Mouse (Mus musculus) olfactory bulb, adult 2 months (tissue): ENCODE data around the gene Arhgap4. TPM values are rescaled to one million over a fixed set of nuclear protein-coding genes. Genes with fewer than 3 reads are reported as not detected.

Source experiments
- H3K27ac ChIP-seq: fragments of 200-500 bp; 2 replicates; pipeline ENCODE4 v1.5.1; 2012; ENCODE audit warnings: low read depth, low read length; ENCODE audit not compliant: insufficient read depth
- H3K4me1 ChIP-seq: fragments of 200-500 bp; 2 replicates; pipeline ENCODE4 v1.6.1; 2012; ENCODE audit warnings: low read length; ENCODE audit not compliant: control insufficient read depth, insufficient read depth
- H3K4me3 ChIP-seq: fragments of 200-500 bp; 2 replicates; pipeline ENCODE4 v1.5.1; 2012; ENCODE audit warnings: mild to moderate bottlenecking, low read depth, low read length, moderate library complexity; ENCODE audit not compliant: insufficient read depth
- CTCF ChIP-seq: fragments of 200-500 bp; IDR thresholded peaks from 2 replicates; pipeline ENCODE4 v1.5.1; 2012; ENCODE audit warnings: low read depth, mild to moderate bottlenecking, low read length, moderate library complexity; ENCODE audit not compliant: insufficient read depth
- POLR2A ChIP-seq: fragments of 200-500 bp; IDR thresholded peaks from 2 replicates; pipeline ENCODE4 v1.6.1; 2012; ENCODE audit warnings: mild to moderate bottlenecking, low read depth, low read length, moderate library complexity; ENCODE audit not compliant: insufficient read depth
- WGBS: fragments of 180-500 bp; shearing (Covaris S2); methylation state at CpG from one replicate; pipeline ENCODE4 v1.1.7; 2018; 5-methylcytosine and 5-hydroxymethylcytosine counted together
- polyA plus RNA-seq: library from polyadenylated mRNA; stranded (reverse); fragments of >200 nt; gene quantifications from 2 replicates; pipeline ENCODE4 v1.2.4, GENCODE M21; 2012; ENCODE audit warnings: low replicate concordance; ENCODE audit not compliant: missing spikeins, insufficient read depth, insufficient read length

Arhgap4 gene
- polyA plus RNA-seq, 1 experiment, result not detected

DNA sequence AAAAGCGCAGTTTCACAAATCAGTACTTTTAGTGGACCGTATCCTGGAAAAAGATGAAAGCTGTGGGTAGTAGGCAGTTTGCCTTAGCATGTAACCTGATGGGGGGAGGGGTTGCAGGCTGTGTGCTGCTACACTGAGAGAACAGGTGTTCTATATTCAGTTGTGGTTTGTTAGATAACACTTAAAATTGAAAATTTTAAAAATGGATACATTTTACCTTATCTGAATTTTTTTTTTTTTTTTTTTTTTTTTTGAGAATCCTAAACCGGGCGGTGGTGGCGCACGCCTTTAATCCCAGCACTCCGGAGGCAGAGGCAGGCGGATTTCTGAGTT lies 846 bp upstream of the Arhgap4 start:
- 68% methylated on average over 8 of the region's 8 CpGs for WGBS
- H3K4me1 ChIP-seq, result no peaks in the 10 kb centered on the region
- TF ChIP-seq POLR2A, result no peak
- TF ChIP-seq CTCF, result no peak
- no peak overlapping the region for H3K27ac ChIP-seq
- peak overlapping the region; percentile 89 for H3K4me3 ChIP-seq

DNA sequence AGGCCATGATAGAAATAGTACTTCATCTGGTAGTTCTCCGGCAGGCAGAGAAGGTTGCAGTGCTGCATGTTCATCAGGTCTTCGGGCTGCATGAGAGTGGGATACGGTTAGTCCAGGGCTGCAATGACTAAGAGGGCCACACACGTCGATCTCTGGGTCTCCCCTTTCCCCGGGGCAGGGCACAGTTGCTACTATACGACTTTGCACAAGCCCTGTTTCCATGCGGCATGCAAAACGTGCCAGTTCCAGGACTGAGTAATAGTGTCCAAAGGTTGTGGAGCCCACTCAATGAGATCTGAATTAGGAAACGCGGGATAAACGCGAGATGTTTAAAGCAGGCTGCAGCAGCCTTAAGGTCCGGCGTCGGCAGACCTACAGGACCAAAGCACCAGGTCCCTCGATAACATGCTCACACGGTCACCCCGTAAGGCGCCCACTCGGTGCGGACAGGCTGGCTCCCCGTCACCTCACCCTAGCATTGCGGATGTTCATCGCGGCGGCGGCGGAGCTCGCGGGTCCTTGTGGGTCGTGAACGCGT lies 316 bp downstream of the Arhgap4 start:
- H3K4me1 ChIP-seq, result no peaks in the 10 kb centered on the region
- H3K4me3 ChIP-seq, result peak overlapping the region; percentile 89
- H3K27ac ChIP-seq, result peak overlapping the region; percentile 75
- TF ChIP-seq POLR2A (no peak), CTCF (no peak)
- WGBS, result 21% methylated on average over 34 of the region's 34 CpGs

DNA sequence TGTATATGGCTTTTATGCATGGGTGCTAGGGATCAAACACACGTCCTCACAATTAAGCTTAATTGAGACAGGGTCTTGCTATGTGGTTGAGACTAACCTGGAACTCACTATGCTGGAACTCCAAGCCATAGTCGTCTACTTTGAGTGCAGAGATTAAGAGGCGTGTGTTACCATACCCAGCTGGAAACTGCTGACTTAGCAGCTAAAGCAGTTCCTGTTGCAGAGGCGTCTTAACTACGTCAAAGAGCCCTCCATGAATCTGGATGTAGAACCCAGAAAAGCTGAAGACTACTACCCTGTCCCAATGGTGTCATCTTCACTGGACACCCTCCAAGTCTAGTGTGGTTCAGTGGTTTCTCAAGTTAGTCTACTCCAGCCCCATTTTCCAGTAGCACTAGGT lies 3.0 kb downstream of the Arhgap4 start:
- H3K4me3 ChIP-seq, result no peak overlapping the region
- no peaks in the 10 kb centered on the region for H3K4me1 ChIP-seq
- 82% methylated on average over 5 of the region's 5 CpGs for whole genome bisulfite sequencing
- TF ChIP-seq POLR2A (no peak), CTCF (no peak)
- H3K27ac ChIP-seq, result no peak overlapping the region

DNA sequence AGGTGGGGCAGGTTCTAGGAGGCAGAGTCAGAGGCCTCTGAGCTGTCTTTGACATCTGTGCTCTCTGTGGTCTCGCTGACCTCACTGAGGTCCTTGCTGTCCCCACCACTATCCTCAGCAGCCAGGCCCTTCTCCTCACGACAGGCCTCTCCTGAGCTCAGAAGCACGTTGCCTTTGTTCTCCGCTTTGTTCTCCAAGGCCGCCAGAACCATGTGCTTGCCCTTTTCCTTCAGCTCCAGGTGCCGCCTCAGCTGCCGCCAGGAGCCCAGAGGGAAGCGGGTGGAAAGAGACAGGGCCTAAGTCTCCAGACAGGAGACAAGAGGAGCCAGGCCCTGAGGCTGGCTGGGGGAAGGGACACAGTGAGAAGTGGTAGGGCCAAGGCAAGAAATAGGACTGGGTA lies 4.7 kb downstream of the Arhgap4 start:
- Histone ChIP-seq H3K4me1 (no peaks in the 10 kb centered on the region), H3K27ac (no peak overlapping the region), H3K4me3 (no peak overlapping the region)
- TF ChIP-seq CTCF, result no peak
- no peak for TF ChIP-seq POLR2A
- WGBS, result 72% methylated on average over 8 of the region's 8 CpGs

DNA sequence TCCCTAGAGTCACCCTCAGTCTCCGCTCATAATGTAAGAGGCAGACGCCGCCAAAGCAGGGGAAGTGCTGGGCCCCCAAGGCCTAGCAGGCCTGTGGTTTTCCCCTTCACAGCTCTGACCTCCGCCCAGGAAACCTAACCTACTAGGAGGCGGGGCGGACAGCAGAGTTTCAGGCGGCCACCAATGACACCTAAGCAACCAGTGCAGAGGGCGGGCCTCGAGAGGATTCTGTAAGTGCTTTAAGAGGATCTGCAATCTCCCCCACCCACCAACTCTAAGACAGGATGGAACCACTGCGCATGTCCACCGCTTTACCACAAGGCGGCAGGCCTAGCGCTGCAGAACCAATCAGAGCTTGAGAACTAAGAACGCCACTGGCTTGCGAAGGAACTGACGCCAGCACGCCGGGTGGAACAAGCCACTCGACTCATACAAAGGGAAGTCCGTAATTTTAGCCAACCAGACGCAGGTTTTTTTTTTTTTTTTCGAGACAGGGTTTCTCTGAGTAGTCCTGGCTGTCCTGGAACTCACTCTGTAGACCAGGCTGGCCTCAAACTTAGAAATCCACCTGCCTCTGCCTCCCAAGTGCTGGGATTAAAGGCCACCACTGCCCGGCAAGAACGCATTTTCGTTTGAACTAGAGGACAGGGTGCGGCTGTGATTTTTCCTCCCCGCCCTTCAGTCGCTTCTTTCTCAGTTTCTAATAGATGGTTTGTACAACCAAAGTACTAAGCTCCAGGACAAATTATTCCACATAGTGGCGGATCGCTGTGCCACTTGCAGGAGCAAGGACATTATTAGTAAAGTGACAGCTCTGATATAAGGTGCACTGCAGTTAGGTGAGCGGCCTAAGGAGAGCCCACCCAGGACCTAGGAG lies 6.6 kb downstream of the Arhgap4 start:
- Histone ChIP-seq H3K4me3 (peak overlapping the region; percentile 46), H3K4me1 (peaks cover 5% of the 10 kb centered on the region; the same call in 1 of the 2 replicates), H3K27ac (peak overlapping the region; percentile 85)
- 21% methylated on average over 31 of the region's 31 CpGs for WGBS
- TF ChIP-seq POLR2A (0 out of 2 replicates have a peak, but pooled peaks have one; percentile 21), CTCF (no peak)

DNA sequence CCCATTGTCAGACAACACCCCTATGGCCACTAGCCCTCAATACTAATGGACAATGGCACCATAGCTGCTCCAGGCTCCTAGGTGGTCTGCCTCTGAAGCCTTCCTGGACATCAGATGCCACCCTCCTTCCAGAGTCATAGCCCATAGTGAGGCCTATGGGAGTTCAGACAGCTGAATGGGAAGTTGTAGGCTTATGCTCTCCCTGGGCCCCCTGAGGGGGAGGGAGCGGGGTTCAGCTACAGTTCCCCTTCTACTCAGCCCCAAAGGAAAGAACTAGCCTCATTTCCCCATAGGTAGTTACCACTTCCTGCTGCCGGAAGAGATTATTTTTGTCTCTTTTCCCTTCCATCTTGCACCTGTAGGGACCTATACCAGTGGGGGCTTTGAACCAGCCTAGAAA lies 10.1 kb downstream of the Arhgap4 start:
- Histone ChIP-seq H3K27ac (no peak overlapping the region), H3K4me1 (peaks cover 5% of the 10 kb centered on the region; the same call in 1 of the 2 replicates), H3K4me3 (no peak overlapping the region)
- 68% methylated on average over 2 of the region's 2 CpGs for WGBS
- TF ChIP-seq CTCF (no peak), POLR2A (no peak)

DNA sequence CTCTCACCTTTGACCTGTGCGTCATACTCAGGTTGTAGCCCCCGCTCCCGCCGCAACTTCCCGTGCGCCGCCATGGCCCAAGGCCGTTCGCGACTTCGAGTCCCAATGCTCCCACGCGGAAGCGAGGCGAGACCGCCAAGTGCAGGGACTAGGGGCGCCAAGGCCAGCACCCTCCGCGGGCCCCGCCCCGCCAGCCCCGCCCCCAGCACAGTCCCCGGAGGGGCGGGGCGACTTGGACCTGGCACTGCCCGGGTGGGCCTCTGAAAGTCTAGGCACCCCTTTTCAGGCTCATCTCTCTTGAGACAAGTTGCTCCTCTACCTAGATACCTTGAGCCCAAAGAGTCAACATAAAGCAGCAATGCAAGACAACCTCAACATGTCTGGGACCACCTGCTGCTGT lies 10.5 kb downstream of the Arhgap4 start:
- Histone ChIP-seq H3K4me3 (peak overlapping the region; percentile 16; the same call in 1 of the 2 replicates), H3K27ac (no peak overlapping the region), H3K4me1 (peaks cover 5% of the 10 kb centered on the region; the same call in 1 of the 2 replicates)
- WGBS, result 15% methylated on average over 26 of the region's 26 CpGs
- no peak for TF ChIP-seq CTCF
- TF ChIP-seq POLR2A, result no peak

DNA sequence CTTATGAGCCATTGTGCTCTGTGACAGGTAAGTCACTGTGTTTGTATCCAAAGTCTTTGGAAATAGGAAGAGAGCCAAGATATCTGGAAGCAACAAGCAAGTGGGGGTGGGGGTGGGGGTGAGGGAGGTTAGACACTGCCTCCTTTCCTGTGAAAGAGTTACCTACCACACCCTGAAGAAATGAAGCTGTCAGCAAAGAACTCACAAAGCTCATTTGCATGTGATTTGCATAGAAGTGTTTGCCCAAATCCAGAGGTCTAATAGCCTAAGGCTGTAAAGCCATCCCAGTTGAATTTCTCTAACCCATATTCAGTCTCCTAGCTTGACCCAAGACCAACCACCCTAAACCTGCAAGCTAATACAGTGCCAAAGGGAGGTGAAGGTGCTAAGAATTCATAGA lies 11.2 kb downstream of the Arhgap4 start:
- H3K4me1 ChIP-seq, result peaks cover 5% of the 10 kb centered on the region; the same call in 1 of the 2 replicates
- no peak overlapping the region for H3K4me3 ChIP-seq
- no peak overlapping the region for H3K27ac ChIP-seq
- TF ChIP-seq CTCF (no peak), POLR2A (no peak)

DNA sequence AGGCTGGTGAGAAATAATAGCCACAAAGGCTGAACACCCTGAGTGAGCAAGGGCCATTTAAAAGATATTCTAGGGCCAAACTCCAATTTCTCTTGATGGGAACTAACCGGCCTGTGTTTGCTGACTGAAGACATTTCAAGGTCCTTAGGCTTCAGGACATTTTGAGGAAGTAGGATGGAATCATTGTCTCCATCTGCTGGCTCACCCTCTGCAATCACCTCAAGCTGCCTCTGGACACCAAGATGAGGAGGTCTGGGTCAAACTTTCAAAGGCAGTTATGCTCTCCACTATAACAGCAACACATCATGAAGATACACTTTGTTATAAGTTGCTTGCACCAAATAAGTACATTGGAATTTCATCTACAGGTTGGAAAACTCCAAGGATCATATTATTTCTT lies 11.6 kb downstream of the Arhgap4 start:
- WGBS, result 45% methylated on average over 1 of the region's 1 CpGs
- H3K4me3 ChIP-seq, result no peak overlapping the region

More for the DNA sequence above, 11.6 kb downstream of the Arhgap4 start:
- TF ChIP-seq POLR2A, result no peak
- TF ChIP-seq CTCF, result no peak
- Histone ChIP-seq H3K4me1 (peaks cover 5% of the 10 kb centered on the region; the same call in 1 of the 2 replicates), H3K27ac (no peak overlapping the region)
